Mouse (Mus musculus) stomach, embryonic 15.5 days (tissue): ENCODE results near the gene Cdhr1. TPM values are rescaled to one million over a fixed set of nuclear protein-coding genes. Genes with fewer than 3 reads are reported as not detected.

Experiments used
- ATAC-seq: fragments of 200-750 bp; cut with Nextera tagmentation; 2 replicates; pipeline ENCODE4 v1.8.0; 2017; ENCODE audit warnings: low read depth, moderate number of reproducible peaks, moderate TSS enrichment; ENCODE audit not compliant: insufficient read depth, low FRiP score
- H3K27ac ChIP-seq: fragments of 300-500 bp; sonication (generic); 2 replicates; pipeline ENCODE4 v1.5.1; 2015; ENCODE audit warnings: mild to moderate bottlenecking, inconsistent platforms
- H3K27me3 ChIP-seq: fragments of 300-500 bp; sonication (generic); replicated peaks from 2 replicates; pipeline ENCODE4 v1.6.1; 2015; ENCODE audit warnings: inconsistent platforms
- H3K36me3 ChIP-seq: fragments of 300-500 bp; sonication (generic); 2 replicates; pipeline ENCODE4 v1.6.1; 2015; ENCODE audit warnings: inconsistent platforms
- H3K4me1 ChIP-seq: fragments of 300-500 bp; sonication (generic); 2 replicates; pipeline ENCODE4 v1.6.1; 2015; ENCODE audit warnings: inconsistent platforms
- H3K4me2 ChIP-seq: fragments of 300-500 bp; sonication (generic); 2 replicates; pipeline ENCODE4 v1.6.1; 2015; ENCODE audit warnings: mild to moderate bottlenecking, inconsistent platforms
- H3K4me3 ChIP-seq: fragments of 300-500 bp; sonication (generic); replicated peaks from 2 replicates; pipeline ENCODE4 v1.5.1; 2015; ENCODE audit warnings: inconsistent platforms
- H3K9ac ChIP-seq: fragments of 300-500 bp; sonication (generic); 2 replicates; pipeline ENCODE4 v1.6.1; 2015; ENCODE audit warnings: inconsistent platforms
- H3K9me3 ChIP-seq: fragments of 300-500 bp; sonication (generic); 2 replicates; pipeline ENCODE4 v1.6.1; 2016; ENCODE audit warnings: inconsistent platforms
- WGBS: fragments of 180-500 bp; shearing (Covaris S2); methylation state at CpG from one replicate; pipeline ENCODE4 v1.1.7; 2015; 5-methylcytosine and 5-hydroxymethylcytosine counted together
- polyA plus RNA-seq: library from polyadenylated mRNA; unstranded; fragments of >200 nt; fragmentation: Nextera tagmentation; extraction: Ambion mirVana; gene quantifications from 2 replicates; pipeline ENCODE4 v1.2.1, GENCODE M21; 2015

Gene Cdhr1
- polyA plus RNA-seq, 1 experiment from 2014 or later, result 0.32 TPM

DNA sequence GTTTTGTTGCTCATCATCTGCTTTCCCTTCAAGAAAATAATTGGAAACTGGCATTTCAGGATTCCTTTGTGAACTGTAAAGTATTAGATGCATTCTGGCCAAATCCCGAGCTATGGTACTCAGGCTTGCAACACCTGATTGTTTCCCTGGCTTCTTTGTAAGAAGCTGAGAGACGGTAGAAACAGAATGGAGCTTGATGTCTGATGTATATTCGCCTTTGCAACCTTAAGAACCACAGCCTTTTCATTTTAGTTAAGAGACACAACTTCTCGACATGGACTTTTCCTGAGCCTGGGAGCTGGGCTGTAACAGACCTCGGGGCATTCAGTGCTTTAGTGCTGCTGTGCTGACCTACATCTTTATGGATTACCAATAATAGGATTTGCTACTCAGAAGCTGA is 30.5 kb downstream of the Cdhr1 start, which contains the start of gene Lrit2:
TSS of gene Lrit2 (plus strand) at position 301 of the 400 bp plus-strand sequence.
- Histone ChIP-seq H3K4me1 (no peaks in the 10 kb centered on the region), H3K9ac (no peak within 1 kb of the TSS), H3K4me3 (no peak within 1 kb of the TSS), H3K4me2 (no peak within 1 kb of the TSS), H3K27me3 (no peaks in the 10 kb centered on the region), H3K9me3 (no peaks in the 10 kb centered on the region), H3K36me3 (no peaks in the 10 kb centered on the region), H3K27ac (no peak within 1 kb of the TSS)
- 73% methylated on average over 5 of the region's 5 CpGs for WGBS
- no peak for ATAC-seq

- no peaks in the 10 kb centered on the region for H3K27me3 ChIP-seq
- H3K4me2 ChIP-seq, result no peak overlapping the region
- H3K9me3 ChIP-seq, result no peaks in the 10 kb centered on the region
- no peaks in the 10 kb centered on the region for H3K4me1 ChIP-seq
- no peak for ATAC-seq
- no peak overlapping the region for H3K9ac ChIP-seq
- WGBS, result 60% methylated on average over 2 of the region's 2 CpGs
- H3K36me3 ChIP-seq, result no peaks in the 10 kb centered on the region
- no peak overlapping the region for H3K4me3 ChIP-seq
- H3K27ac ChIP-seq, result no peak overlapping the region
Measured at GRCm38 (mm10) chr14:37066636-37067035, 31.5 kb downstream of the Cdhr1 start.

DNA sequence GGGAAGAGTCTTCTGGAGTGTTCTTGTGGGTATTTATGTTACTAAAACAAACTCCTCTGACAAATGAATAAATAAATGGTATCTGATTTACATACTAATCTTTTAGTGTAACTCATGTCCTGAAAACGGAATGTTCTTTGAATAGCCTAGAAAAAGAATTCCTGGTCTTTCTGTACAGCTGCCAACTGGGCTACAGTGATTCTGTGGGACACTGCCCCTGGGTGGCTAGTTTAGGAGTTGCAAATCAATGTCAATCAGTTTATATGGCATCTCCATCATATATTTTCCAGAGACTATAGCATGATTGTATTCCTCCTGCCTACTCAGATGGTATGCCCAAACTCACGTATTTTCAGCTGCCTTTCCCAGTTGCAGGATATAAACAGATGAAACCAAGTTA is 33.3 kb downstream of the Cdhr1 start:
- Histone ChIP-seq H3K4me2 (no peak overlapping the region), H3K4me3 (no peak overlapping the region), H3K36me3 (no peaks in the 10 kb centered on the region), H3K9me3 (no peaks in the 10 kb centered on the region), H3K27me3 (no peaks in the 10 kb centered on the region), H3K4me1 (no peaks in the 10 kb centered on the region), H3K9ac (no peak overlapping the region), H3K27ac (no peak overlapping the region)
- 62% methylated on average over 2 of the region's 2 CpGs for WGBS
- no peak for ATAC-seq

- no peak within 1 kb of the TSS for H3K9ac ChIP-seq
- H3K9me3 ChIP-seq, result no peaks in the 10 kb centered on the region
- no peak within 1 kb of the TSS for H3K27ac ChIP-seq
- 67% methylated on average over 1 of the region's 1 CpGs for WGBS
- H3K4me1 ChIP-seq, result no peaks in the 10 kb centered on the region
- ATAC-seq, result no peak
- H3K27me3 ChIP-seq, result no peaks in the 10 kb centered on the region
- H3K4me3 ChIP-seq, result no peak within 1 kb of the TSS
- H3K36me3 ChIP-seq, result no peaks in the 10 kb centered on the region
- H3K4me2 ChIP-seq, result no peak within 1 kb of the TSS
Measured at GRCm38 (mm10) chr14:37048914-37049410, 49.2 kb downstream of the Cdhr1 start, which contains the start of gene Rgr. Gene Rgr (minus strand): TSS chr14:37048964.

DNA sequence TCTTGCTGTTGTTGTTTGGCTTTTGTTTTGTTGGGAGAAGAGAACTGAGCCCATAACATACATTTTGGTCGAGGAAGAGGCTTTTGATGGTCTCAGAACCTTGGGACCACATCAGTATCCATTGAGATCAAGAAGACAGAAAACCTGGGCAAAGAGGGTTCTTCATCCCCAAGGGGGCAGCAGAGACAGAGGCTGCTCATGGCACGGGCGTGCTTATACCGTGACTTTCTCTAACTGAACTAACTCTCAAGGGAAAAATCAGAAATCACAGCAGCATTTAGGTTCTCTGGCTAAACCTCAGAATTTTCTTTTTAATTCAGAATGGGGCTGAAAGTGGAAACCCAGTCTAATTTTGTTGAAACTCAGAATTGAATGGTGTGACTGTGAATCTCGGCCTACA is 63.7 kb downstream of the Cdhr1 start:
- H3K4me3 ChIP-seq, result no peak overlapping the region
- no peaks in the 10 kb centered on the region for H3K27me3 ChIP-seq
- WGBS, result 54% methylated on average over 5 of the region's 5 CpGs
- H3K9ac ChIP-seq, result no peak overlapping the region
- no peak overlapping the region for H3K27ac ChIP-seq
- no peaks in the 10 kb centered on the region for H3K9me3 ChIP-seq
- no peaks in the 10 kb centered on the region for H3K4me1 ChIP-seq
- no peaks in the 10 kb centered on the region for H3K36me3 ChIP-seq
- H3K4me2 ChIP-seq, result no peak overlapping the region
- ATAC-seq, result no peak

DNA sequence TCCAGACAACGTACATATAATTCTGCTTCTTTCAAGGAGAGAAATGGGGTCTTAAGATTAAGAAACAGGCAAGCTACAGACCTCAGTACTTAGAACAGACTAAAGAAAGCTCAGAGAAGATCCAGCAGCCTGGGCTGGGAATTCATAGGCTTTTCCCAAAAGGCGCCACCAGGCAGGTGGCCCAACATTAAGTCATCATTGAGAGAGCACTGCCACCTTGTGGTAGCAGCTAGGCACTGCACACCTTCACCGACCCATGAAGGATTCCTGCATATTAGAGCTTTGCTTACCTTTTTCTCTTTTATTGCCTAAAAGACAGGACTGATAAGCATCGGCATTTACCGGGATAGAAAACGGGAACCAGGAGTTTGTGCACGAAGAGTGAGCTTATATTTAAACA is 64.9 kb downstream of the Cdhr1 start:
- Histone ChIP-seq H3K36me3 (no peaks in the 10 kb centered on the region), H3K4me3 (no peak overlapping the region), H3K9me3 (no peaks in the 10 kb centered on the region), H3K27ac (no peak overlapping the region), H3K4me2 (no peak overlapping the region), H3K9ac (no peak overlapping the region), H3K4me1 (no peaks in the 10 kb centered on the region), H3K27me3 (no peaks in the 10 kb centered on the region)
- ATAC-seq, result no peak
- WGBS, result 14% methylated on average over 7 of the region's 7 CpGs

DNA sequence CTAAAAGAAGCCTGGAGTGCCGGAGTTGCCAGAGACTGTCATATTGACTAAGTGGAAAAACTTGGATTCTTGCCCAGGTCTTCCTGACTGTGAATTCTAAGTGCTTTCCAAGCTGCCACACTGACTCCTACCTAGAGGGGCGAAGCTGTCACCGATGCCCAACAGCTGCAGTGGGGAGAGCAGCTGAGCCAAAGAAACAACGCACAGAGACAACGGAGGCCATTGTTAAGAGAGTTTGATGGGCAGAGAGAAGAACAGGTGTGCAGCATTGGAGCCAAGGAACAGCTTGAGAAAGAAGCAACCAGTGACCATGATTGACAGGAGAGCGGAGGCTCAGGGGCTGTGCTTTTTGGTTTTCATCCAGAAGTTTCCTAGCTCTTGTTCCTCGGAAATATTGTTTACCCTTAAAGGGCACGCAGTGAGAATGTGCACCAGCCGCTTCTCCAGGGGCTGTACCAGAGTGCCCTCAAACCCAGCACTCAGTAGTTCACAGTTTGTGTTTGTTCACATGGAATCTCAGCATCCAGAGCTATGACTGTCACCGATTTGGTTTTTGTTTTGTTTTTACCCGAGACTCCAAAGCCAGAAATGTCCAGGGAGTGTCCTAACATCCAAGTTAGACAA is 65.6 kb downstream of the Cdhr1 start:
- 61% methylated on average over 11 of the region's 11 CpGs for WGBS
- no peak overlapping the region for H3K4me2 ChIP-seq
- H3K4me1 ChIP-seq, result no peaks in the 10 kb centered on the region
- no peaks in the 10 kb centered on the region for H3K9me3 ChIP-seq
- H3K27ac ChIP-seq, result no peak overlapping the region
- no peak overlapping the region for H3K4me3 ChIP-seq
- no peaks in the 10 kb centered on the region for H3K36me3 ChIP-seq
- H3K27me3 ChIP-seq, result no peaks in the 10 kb centered on the region
- ATAC-seq, result no peak
- no peak overlapping the region for H3K9ac ChIP-seq

DNA sequence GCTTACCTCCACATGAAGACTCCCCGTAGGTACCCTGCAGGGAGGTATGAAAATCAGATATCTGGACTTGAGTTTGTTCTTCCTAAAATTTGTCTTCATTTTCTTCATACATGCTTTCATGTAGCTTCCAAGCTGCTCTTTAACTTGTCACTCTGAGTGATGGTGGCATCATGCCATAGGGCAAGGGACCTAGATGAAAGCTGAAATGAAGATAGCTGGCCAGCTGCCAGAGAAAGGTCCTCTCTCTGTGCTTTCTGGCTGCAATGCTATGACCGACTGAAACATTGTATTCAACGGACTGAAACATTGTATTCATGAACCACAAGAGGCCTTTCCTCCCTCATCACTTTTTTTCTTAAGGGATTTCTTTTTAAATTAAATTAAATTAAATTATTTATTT is 69.6 kb downstream of the Cdhr1 start:
- Histone ChIP-seq H3K9me3 (no peaks in the 10 kb centered on the region), H3K4me3 (no peak overlapping the region), H3K4me1 (no peaks in the 10 kb centered on the region), H3K27me3 (no peaks in the 10 kb centered on the region), H3K27ac (no peak overlapping the region), H3K4me2 (no peak overlapping the region), H3K36me3 (no peaks in the 10 kb centered on the region), H3K9ac (no peak overlapping the region)
- 83% methylated on average over 3 of the region's 3 CpGs for whole genome bisulfite sequencing
- ATAC-seq, result no peak

- H3K9me3 ChIP-seq, result no peaks in the 10 kb centered on the region
- no peaks in the 10 kb centered on the region for H3K4me1 ChIP-seq
- no peak overlapping the region for H3K9ac ChIP-seq
- no peak overlapping the region for H3K4me2 ChIP-seq
- H3K4me3 ChIP-seq, result no peak overlapping the region
- no peaks in the 10 kb centered on the region for H3K36me3 ChIP-seq
- WGBS, result 90% methylated on average over 3 of the region's 3 CpGs
- no peak overlapping the region for H3K27ac ChIP-seq
- no peak for ATAC-seq
- H3K27me3 ChIP-seq, result no peaks in the 10 kb centered on the region
Measured at GRCm38 (mm10) chr14:37027951-37028350, 70.2 kb downstream of the Cdhr1 start.

Other genes starting within 250 kb of the Cdhr1 start
- gene Ccser2, start 129.6 kb downstream of the Cdhr1 start, polyA plus RNA-seq, result 26.7 and 32.1 TPM in 2 replicates
- not detected in 2 replicates for gene Rgr, start 49.4 kb downstream of the Cdhr1 start, polyA plus RNA-seq
- gene Lrit1, start 43.5 kb downstream of the Cdhr1 start, polyA plus RNA-seq, result not detected in 2 replicates
- gene Lrit2, start 30.4 kb downstream of the Cdhr1 start, polyA plus RNA-seq, result not detected in 2 replicates
- 8.6 and 12.5 TPM in 2 replicates for gene 2610528A11Rik, start 15.7 kb upstream of the Cdhr1 start, polyA plus RNA-seq
- 221 and 233 TPM in 2 replicates for gene Ghitm, start 36.9 kb upstream of the Cdhr1 start, polyA plus RNA-seq